Mouse (Mus musculus): ENCODE data around the gene Sox3. TPM values are rescaled to one million over a fixed set of nuclear protein-coding genes. Genes with fewer than 3 reads are reported as not detected.

The Sox3 gene
- polyA plus RNA-seq, 1 experiment = not detected

GRCm38 (mm10) chrX:60892098-60892800 is 981 bp downstream of the Sox3 start:
- under 1% methylated on average over 61 of the region's 102 CpGs for WGBS
- H3K27me3 ChIP-seq (replicated peaks; ENCODE audit: control insufficient read depth, insufficient read depth, low read length) = peaks cover 2% of the 10 kb centered on the region
- H3K36me3 ChIP-seq (ENCODE audit: control insufficient read depth, insufficient read depth, low read length) = no peaks in the 10 kb centered on the region
- H3K4me3 ChIP-seq (ENCODE audit: insufficient read depth, low read depth, low read length) = peak overlapping the region; percentile 41
- TF ChIP-seq POLR2A (IDR thresholded peaks at IDR 0.05; ENCODE audit: low read depth, low read length) (no peak), CTCF (conservative IDR thresholded peaks at IDR 0.05; ENCODE audit: insufficient read depth, insufficient read length, low read depth, low read length) (no peak)
- H3K4me1 ChIP-seq (ENCODE audit: control insufficient read depth, insufficient read depth, low read length) = no peaks in the 10 kb centered on the region
- H3K27ac ChIP-seq (ENCODE audit: insufficient read depth, low read depth, low read length) = no peak overlapping the region
- peak; percentile 14 for DNase-seq

GRCm38 (mm10) chrX:60891329-60892095 is 1.7 kb downstream of the Sox3 start:
- DNase-seq = no peak
- no peak overlapping the region for H3K27ac ChIP-seq (ENCODE audit: insufficient read depth, low read depth, low read length)
- 1% methylated on average over 39 of the region's 43 CpGs for WGBS
- no peaks in the 10 kb centered on the region for H3K4me1 ChIP-seq (ENCODE audit: control insufficient read depth, insufficient read depth, low read length)
- H3K36me3 ChIP-seq (ENCODE audit: control insufficient read depth, insufficient read depth, low read length) = no peaks in the 10 kb centered on the region
- peaks cover 2% of the 10 kb centered on the region for H3K27me3 ChIP-seq (replicated peaks; ENCODE audit: control insufficient read depth, insufficient read depth, low read length)
- H3K4me3 ChIP-seq (ENCODE audit: insufficient read depth, low read depth, low read length) = peak overlapping the region; percentile 41
- TF ChIP-seq CTCF (conservative IDR thresholded peaks at IDR 0.05; ENCODE audit: insufficient read depth, insufficient read length, low read depth, low read length) = no peak
- TF ChIP-seq POLR2A (IDR thresholded peaks at IDR 0.05; ENCODE audit: low read depth, low read length) = no peak

GRCm38 (mm10) chrX:60890651-60891050 is 2.6 kb downstream of the Sox3 start:
- 3% methylated on average over 18 of the region's 18 CpGs for WGBS
- Histone ChIP-seq H3K4me3 (ENCODE audit: insufficient read depth, low read depth, low read length) (no peak overlapping the region), H3K27ac (ENCODE audit: insufficient read depth, low read depth, low read length) (no peak overlapping the region), H3K27me3 (replicated peaks; ENCODE audit: control insufficient read depth, insufficient read depth, low read length) (peaks cover 2% of the 10 kb centered on the region), H3K4me1 (ENCODE audit: control insufficient read depth, insufficient read depth, low read length) (no peaks in the 10 kb centered on the region), H3K36me3 (ENCODE audit: control insufficient read depth, insufficient read depth, low read length) (no peaks in the 10 kb centered on the region)
- DNase-seq = no peak
- TF ChIP-seq CTCF (conservative IDR thresholded peaks at IDR 0.05; ENCODE audit: insufficient read depth, insufficient read length, low read depth, low read length) (no peak), POLR2A (IDR thresholded peaks at IDR 0.05; ENCODE audit: low read depth, low read length) (no peak)

- WGBS = 5% methylated on average over 17 of the region's 17 CpGs
- Histone ChIP-seq H3K27ac (ENCODE audit: insufficient read depth, low read depth, low read length) (no peak overlapping the region), H3K27me3 (replicated peaks; ENCODE audit: control insufficient read depth, insufficient read depth, low read length) (peaks cover 2% of the 10 kb centered on the region), H3K36me3 (ENCODE audit: control insufficient read depth, insufficient read depth, low read length) (no peaks in the 10 kb centered on the region), H3K4me3 (ENCODE audit: insufficient read depth, low read depth, low read length) (no peak overlapping the region), H3K4me1 (ENCODE audit: control insufficient read depth, insufficient read depth, low read length) (no peaks in the 10 kb centered on the region)
- TF ChIP-seq POLR2A (IDR thresholded peaks at IDR 0.05; ENCODE audit: low read depth, low read length) = no peak
- no peak for TF ChIP-seq CTCF (conservative IDR thresholded peaks at IDR 0.05; ENCODE audit: insufficient read depth, insufficient read length, low read depth, low read length)
- DNase-seq = no peak
Observed at GRCm38 (mm10) chrX:60889956-60890485, 3.2 kb downstream of the Sox3 start.
